Mouse (Mus musculus) adrenal gland, postnatal 36 days (tissue): ENCODE results near the gene Prkar2b. TPM values are rescaled to one million over a fixed set of nuclear protein-coding genes. Genes with fewer than 3 reads are reported as not detected.
"Not testable (repeated sequence)": the region's sequence is repeated elsewhere in the genome, so short reads cannot be mapped to it uniquely, and the experiment has no call there.

Experiments used
- DNase-seq, 2 experiments: peaks; one replicate each; pipeline ENCODE4 v3.0.0; 2021; ENCODE audit warnings: mixed read lengths in 1 of 2
- total RNA-seq, 2 experiments: library from RNA; stranded (reverse); gene quantifications; 2 replicates each; pipeline ENCODE4 v1.2.3; 2021

Gene Prkar2b
- total RNA-seq, 2 experiments from 2014 or later = 417 to 626 TPM

- DNase-seq = not testable (repeated sequence)
These were observed 51.1 kb downstream of the Prkar2b start for GRCm38 (mm10) chr12:32009985-32010369.

- DNase-seq = no peak
These were observed 51.7 kb downstream of the Prkar2b start for GRCm38 (mm10) chr12:32009267-32009984.

- DNase-seq = no peak
These were observed 52.4 kb downstream of the Prkar2b start for GRCm38 (mm10) chr12:32008728-32009127.

- peak; percentile 25 to 32 for DNase-seq
These were observed 53.5 kb downstream of the Prkar2b start for GRCm38 (mm10) chr12:32007646-32008045.

- no peak for DNase-seq
These were observed 54.1 kb downstream of the Prkar2b start for GRCm38 (mm10) chr12:32007040-32007439.

GRCm38 (mm10) chr12:32006391-32006929 lies 54.6 kb downstream of the Prkar2b start:
- DNase-seq = no peak

- no peak for DNase-seq
These were observed 60.6 kb downstream of the Prkar2b start for GRCm38 (mm10) chr12:32000464-32000863.

- DNase-seq = no peak
These were observed 62.4 kb downstream of the Prkar2b start for GRCm38 (mm10) chr12:31998706-31999105.

GRCm38 (mm10) chr12:31997328-31997878 lies 63.7 kb downstream of the Prkar2b start:
- DNase-seq = no peak

- DNase-seq = no peak
These were observed 64.2 kb downstream of the Prkar2b start for GRCm38 (mm10) chr12:31996877-31997276.

GRCm38 (mm10) chr12:31990575-31990974 lies 70.5 kb downstream of the Prkar2b start:
- no peak for DNase-seq

- DNase-seq = no peak
These were observed 71.4 kb downstream of the Prkar2b start for GRCm38 (mm10) chr12:31989726-31990125.

GRCm38 (mm10) chr12:31986463-31986862 lies 74.6 kb downstream of the Prkar2b start:
- DNase-seq = no peak

GRCm38 (mm10) chr12:31985738-31986137 lies 75.4 kb downstream of the Prkar2b start:
- DNase-seq = no peak

GRCm38 (mm10) chr12:31984664-31985063 lies 76.4 kb downstream of the Prkar2b start:
- DNase-seq = no peak

- no peak for DNase-seq
These were observed 76.9 kb downstream of the Prkar2b start for GRCm38 (mm10) chr12:31984206-31984605.

- DNase-seq = no peak
These were observed 77.3 kb downstream of the Prkar2b start for GRCm38 (mm10) chr12:31983769-31984168.

- no peak for DNase-seq
These were observed 77.9 kb downstream of the Prkar2b start for GRCm38 (mm10) chr12:31983238-31983637.

GRCm38 (mm10) chr12:31977613-31978195 lies 83.4 kb downstream of the Prkar2b start:
- no peak for DNase-seq

GRCm38 (mm10) chr12:31976544-31976943 lies 84.6 kb downstream of the Prkar2b start:
- DNase-seq = peak; percentile 28 to 54

- peak; percentile 91 to 94 for DNase-seq
These were observed 87.5 kb downstream of the Prkar2b start for GRCm38 (mm10) chr12:31973473-31974172.

- no peak for DNase-seq
These were observed 89.5 kb downstream of the Prkar2b start for GRCm38 (mm10) chr12:31971547-31971946.

- peak in 1 of 2 experiments; percentile 34 for DNase-seq
These were observed 92.0 kb downstream of the Prkar2b start for GRCm38 (mm10) chr12:31969111-31969510.
